Mouse (Mus musculus) brain, embryonic 18.5 days (tissue): Measurements from ENCODE around the gene Baiap2l2.

Experiments used
- DNase-seq: peaks from one replicate; pipeline ENCODE4 v3.0.0-alpha.2; 2012; ENCODE audit warnings: low read depth, low spot score

The Baiap2l2 gene

DNA sequence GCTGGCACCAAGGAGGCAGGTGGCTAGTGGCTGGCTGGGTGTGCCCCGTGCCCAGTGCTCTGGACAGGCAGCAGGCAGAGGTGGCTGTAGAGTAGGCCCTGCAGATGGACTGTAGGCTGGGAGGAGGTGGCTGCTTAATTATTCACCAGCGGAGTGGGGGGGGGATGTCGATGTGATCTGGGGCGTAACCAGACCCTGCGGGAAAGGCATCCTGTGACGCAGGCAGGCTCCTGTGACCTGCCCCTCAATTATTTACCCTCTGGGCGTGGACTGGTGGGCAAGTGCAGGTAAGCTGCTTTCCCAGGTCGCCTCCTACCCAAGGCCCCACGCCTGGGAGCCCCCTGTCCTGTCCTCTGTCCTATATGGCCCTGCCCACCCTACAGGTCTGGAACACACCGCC is at the start of gene Baiap2l2:
TSS of gene Baiap2l2 (minus strand) at position 139 of the 400 bp plus-strand sequence.
- no peak for DNase-seq

DNA sequence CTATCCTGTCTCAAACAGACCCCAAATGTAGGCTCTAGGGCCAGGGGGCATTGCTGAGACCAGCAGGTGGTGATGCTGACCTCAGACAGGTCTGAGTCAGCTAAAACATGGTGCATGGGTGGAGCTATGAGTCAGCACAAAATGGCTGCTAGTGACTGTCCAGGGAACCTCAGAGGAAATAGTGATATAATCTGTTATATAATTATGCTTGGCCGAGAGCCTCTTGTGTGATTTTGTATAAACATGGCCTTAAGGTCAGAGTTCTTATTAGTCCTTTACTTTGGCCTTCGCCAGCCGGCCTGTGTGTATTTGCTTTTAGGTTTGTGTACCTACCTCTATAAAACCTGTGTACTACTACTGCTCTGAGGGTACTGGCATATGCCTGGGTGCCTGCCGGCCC is 48.1 kb upstream of the Baiap2l2 start:
- no peak for DNase-seq

GRCm38 (mm10) chr15:79330521-79330920 is 45.2 kb upstream of the Baiap2l2 start:
- no peak for DNase-seq

DNA sequence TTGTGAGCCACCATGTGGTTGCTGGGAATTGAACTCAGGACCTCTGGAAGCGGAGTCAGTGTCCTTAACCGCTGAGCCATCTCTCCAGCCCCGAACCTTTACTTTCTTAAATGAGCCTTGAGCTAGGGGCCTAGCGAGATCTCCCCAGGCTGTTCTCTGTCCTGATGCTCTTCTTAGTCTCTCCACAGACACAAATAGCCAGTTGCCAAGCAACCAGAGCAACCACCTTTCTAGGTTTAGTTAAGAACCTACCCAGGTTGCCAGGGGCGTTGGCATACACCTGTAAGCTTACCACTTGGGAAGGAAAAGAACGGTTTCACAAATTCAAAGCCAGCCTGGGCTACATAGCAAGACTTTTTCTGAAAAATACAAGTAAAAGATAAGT is 44.6 kb upstream of the Baiap2l2 start:
- DNase-seq, result no peak

- DNase-seq, result no peak
Observed at GRCm38 (mm10) chr15:79329346-79329978, 44.1 kb upstream of the Baiap2l2 start.

DNA sequence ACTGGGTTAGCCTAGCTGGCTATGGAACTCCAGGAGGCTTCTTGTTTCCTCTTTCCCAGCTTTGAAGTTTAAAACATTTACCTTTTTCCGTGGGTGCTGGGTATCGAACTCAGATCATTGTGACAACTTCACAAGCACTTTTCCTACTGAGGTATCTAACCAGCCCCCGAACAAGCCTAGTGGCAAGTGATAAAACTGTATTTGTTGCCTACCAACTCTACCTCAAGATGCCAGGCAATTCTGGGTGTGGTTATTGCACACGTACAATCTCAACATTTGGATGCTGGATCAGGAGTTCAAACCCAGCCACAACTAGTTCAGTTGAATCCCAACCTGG is 43.6 kb upstream of the Baiap2l2 start:
- DNase-seq, result no peak

GRCm38 (mm10) chr15:79328058-79328938 is 43.0 kb upstream of the Baiap2l2 start, which contains the start of gene Pla2g6:
Pla2g6 (minus strand) TSS chr15:79328390.
- peak; percentile 94 for DNase-seq

DNA sequence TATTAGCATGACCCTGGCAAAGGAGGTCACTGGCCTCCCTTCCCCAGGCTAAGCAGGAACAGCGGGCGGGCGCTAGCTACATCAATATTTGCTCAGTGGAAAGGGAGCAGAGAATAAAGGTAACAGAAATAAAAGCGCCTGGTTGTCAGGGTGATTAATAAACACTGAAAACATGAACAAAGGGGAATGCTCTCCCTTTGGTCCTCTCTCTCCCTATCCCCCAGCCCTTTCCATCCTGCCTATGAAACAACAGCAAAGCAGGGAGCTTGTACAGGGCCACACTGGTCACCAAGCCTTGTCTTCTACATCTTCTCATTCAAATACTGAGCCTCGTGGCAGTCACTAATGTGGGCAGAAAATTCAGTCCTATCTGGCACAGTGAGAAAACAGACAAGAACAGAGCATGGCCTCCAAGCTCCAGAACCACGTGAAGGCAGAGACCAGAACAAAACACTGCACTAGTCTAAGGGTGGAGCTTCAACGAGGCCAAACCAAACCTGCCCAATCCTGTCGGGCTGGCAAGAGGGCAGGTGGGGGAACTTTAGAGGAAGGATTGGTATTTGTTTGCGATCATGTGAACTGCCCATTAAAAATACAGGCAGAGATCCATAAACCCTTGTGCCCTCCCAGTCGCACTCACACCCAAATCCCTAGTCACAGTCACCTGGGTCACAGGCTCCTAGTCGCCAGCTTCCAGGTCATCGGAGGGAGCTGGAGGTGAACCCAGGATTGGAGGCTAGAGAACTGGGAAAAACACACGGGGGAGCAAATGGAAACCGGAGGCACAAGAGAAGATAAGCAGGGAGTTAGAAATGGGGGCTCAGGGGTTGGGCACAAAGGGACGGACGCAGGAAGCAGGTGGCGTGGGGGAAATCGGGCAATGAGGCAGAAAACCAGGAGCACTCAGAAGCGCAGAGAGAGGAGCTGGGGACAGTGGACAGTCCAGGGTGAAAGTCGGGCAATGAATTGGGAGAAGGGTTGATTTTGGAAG is 41.9 kb upstream of the Baiap2l2 start:
- peak; percentile 46 for DNase-seq

DNA sequence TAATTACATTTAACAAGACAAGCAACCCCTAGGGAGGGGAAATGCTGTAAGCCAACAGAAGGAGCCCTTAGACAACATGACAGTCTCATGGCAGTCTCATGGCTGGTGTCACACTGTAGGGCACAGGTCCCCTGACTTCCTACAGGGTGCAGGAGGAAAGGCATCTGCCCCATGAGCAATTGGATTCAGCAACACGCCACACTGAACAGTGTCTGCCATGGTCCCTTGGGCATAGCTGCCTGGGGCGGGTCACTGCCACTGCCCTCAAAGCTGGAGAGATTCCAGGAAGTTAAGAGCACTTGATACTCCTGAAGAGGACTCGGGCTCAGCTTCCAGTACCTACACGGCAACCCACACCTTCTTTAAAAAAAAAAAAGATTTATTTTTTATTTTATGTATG is 40.9 kb upstream of the Baiap2l2 start:
- DNase-seq, result no peak

DNA sequence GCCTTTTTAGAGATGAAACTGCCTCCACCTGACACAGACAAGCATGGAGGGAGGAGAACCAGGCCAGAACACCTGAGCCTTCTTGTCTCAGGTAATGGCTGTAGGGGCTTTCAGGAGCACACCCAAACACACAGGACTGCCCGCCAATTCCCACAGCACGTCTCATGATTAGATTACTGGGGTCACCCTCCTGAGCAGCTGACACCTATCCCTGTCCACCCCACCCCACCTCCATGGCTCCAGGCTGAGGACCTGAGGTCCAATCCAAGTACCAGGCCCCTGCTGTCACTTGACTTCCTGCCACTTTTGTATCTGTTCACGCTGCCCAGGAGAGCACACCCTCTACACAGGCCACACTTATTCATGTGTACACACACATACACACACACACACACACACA is 40.4 kb upstream of the Baiap2l2 start:
- no peak for DNase-seq

GRCm38 (mm10) chr15:79324373-79324772 is 39.0 kb upstream of the Baiap2l2 start:
- no peak for DNase-seq

- DNase-seq, result no peak
Observed at GRCm38 (mm10) chr15:79323791-79324155, 38.4 kb upstream of the Baiap2l2 start.

GRCm38 (mm10) chr15:79322991-79323790 is 37.9 kb upstream of the Baiap2l2 start:
- DNase-seq, result no peak

- no peak for DNase-seq
Observed at GRCm38 (mm10) chr15:79322281-79322990, 37.1 kb upstream of the Baiap2l2 start.

- no peak for DNase-seq
Observed at GRCm38 (mm10) chr15:79321733-79322190, 36.4 kb upstream of the Baiap2l2 start.

GRCm38 (mm10) chr15:79313848-79314369 is 28.6 kb upstream of the Baiap2l2 start:
- DNase-seq, result no peak

DNA sequence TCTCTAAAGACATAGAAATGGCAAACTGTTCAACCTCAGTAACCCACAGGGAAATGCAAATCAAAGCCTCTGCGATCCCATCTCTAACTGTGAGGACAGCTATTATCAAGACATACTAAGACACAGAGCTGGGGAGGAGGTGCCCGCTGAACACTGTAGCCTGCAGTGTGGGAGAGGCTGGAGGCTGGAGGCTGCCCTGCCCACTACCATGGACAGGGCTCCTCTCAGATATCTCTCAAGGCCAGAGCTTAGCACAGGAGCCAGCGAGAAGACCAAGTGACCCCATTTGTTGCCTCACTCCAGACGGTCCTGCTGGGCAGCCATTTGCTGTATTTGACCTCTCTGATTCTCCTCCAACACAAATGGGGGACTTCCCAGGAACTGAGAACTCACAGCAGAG is 22.5 kb upstream of the Baiap2l2 start:
- no peak for DNase-seq

GRCm38 (mm10) chr15:79306043-79306637 is 20.8 kb upstream of the Baiap2l2 start:
- DNase-seq, result no peak

DNA sequence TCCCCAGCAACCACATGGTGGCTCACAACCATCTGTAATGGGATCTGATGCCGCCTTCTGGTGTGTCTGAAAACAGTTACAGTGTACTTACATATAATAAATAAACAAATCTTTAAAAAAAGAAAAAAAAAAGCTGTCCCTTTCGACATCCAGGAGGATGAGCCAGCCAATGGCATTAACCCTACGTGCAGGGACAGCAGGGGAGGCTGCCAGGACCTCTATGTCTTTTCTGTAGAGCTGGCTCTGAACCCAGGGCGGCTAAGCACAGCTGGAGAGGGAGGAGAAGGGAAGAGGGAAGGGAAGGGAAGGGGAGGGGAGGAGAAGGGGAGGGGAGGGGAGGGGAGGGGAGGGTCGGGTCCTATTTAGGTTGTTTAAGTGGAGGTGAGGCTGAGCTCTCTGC is 19.5 kb upstream of the Baiap2l2 start:
- no peak for DNase-seq

DNA sequence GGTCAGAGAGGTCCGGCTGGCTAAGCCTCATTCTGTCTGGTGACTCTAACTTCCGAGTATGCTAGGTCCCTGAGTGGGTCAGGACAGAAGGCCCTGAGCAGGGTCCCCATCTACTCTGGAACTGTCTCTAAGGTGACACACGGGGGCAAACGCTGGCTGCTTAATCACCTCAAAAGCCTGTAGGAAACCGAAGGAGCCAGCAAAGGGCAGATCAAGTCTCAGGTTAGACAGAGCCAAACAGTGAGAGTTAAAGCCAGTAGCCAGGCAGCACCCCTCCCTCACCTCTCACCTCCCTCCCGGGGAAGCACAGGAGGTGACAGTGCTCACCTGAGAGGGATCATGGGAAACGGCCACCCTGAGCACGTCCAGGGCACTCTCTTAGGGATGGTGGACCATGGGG is 18.4 kb upstream of the Baiap2l2 start:
- no peak for DNase-seq
